Mouse (Mus musculus) liver, postnatal 0 days (tissue): ENCODE data around the gene Dgkg.

Experiments used
- CTCF ChIP-seq: sonication (generic); IDR thresholded peaks from 2 replicates; pipeline ENCODE4 v1.5.1; 2016; ENCODE audit warnings: antibody characterized with exemption, low read depth
- EP300 ChIP-seq: IDR thresholded peaks from 2 replicates; pipeline ENCODE4 v1.6.1; 2016; ENCODE audit warnings: antibody characterized with exemption, low read depth, mild to moderate bottlenecking

- TF ChIP-seq CTCF (no peak), EP300 (no peak)
Measured at GRCm38 (mm10) chr16:22495259-22495658, 161.8 kb downstream of the Dgkg start.
